Mouse (Mus musculus) embryonic facial prominence, embryonic 11.5 days (tissue): ENCODE data around the gene Rbm18. TPM values are rescaled to one million over a fixed set of nuclear protein-coding genes. Genes with fewer than 3 reads are reported as not detected.

Source experiments
- ATAC-seq: fragments of 200-750 bp; cut with Nextera tagmentation; replicated peaks from 2 replicates; pipeline ENCODE4 v1.8.0; 2017; ENCODE audit warnings: low read depth; ENCODE audit not compliant: insufficient number of reproducible peaks, low FRiP score, low TSS enrichment
- DNase-seq: peaks from one replicate; pipeline ENCODE4 v3.0.0-alpha.2; 2015; ENCODE audit warnings: low spot score
- H3K27ac ChIP-seq: fragments of 300-500 bp; sonication (generic); replicated peaks from 2 replicates; pipeline ENCODE4 v1.5.1; 2014; ENCODE audit warnings: mild to moderate bottlenecking, low read depth, low read length, control low read depth
- H3K27me3 ChIP-seq: fragments of 300-500 bp; sonication (generic); 2 replicates; pipeline ENCODE4 v1.6.1; 2014; ENCODE audit warnings: mild to moderate bottlenecking, low read length, moderate library complexity, mixed read lengths; ENCODE audit not compliant: control insufficient read depth, insufficient read depth
- H3K36me3 ChIP-seq: fragments of 300-500 bp; sonication (generic); replicated peaks from 2 replicates; pipeline ENCODE4 v1.6.1; 2014; ENCODE audit warnings: low read depth, mild to moderate bottlenecking, low read length, moderate library complexity, mixed read lengths; ENCODE audit not compliant: control insufficient read depth, insufficient read depth
- H3K4me1 ChIP-seq: fragments of 300-500 bp; sonication (generic); 2 replicates; pipeline ENCODE4 v1.6.1; 2014; ENCODE audit warnings: low read length, mixed read lengths; ENCODE audit not compliant: control insufficient read depth, insufficient read depth
- H3K4me2 ChIP-seq: fragments of 300-500 bp; sonication (generic); 2 replicates; pipeline ENCODE4 v1.6.1; 2014; ENCODE audit warnings: low read depth, mild to moderate bottlenecking, control low read depth, low read length, moderate library complexity
- H3K4me3 ChIP-seq: fragments of 300-500 bp; sonication (generic); 2 replicates; pipeline ENCODE4 v1.5.1; 2014; ENCODE audit warnings: low read depth, low read length, control low read depth
- H3K9ac ChIP-seq: fragments of 300-500 bp; sonication (generic); replicated peaks from 2 replicates; pipeline ENCODE4 v1.6.1; 2014; ENCODE audit warnings: mild to moderate bottlenecking, control low read depth, low read length
- H3K9me3 ChIP-seq: fragments of 300-500 bp; sonication (generic); replicated peaks from 2 replicates; pipeline ENCODE4 v1.6.1; 2016; ENCODE audit warnings: mild to moderate bottlenecking, low read length, inconsistent platforms, mixed read lengths; ENCODE audit not compliant: control insufficient read depth
- WGBS: fragments of 180-500 bp; shearing (Covaris S2); extraction: QIAGEN DNeasy Blood & Tissue Kit; methylation state at CpG from one replicate; pipeline ENCODE4 v1.1.7; 2014; 5-methylcytosine and 5-hydroxymethylcytosine counted together
- polyA plus RNA-seq: library from polyadenylated mRNA; unstranded; fragments of >200 nt; fragmentation: Nextera tagmentation; extraction: Ambion mirVana; gene quantifications from 2 replicates; pipeline ENCODE4 v1.2.1, GENCODE M21; 2014

The Rbm18 gene
- polyA plus RNA-seq, 1 experiment from 2014 or later: 114 TPM

- no peaks in the 10 kb centered on the region for H3K36me3 ChIP-seq
- no peak overlapping the region for H3K9ac ChIP-seq
- DNase-seq: no peak
- H3K9me3 ChIP-seq: no peaks in the 10 kb centered on the region
- peaks cover 81% of the 10 kb centered on the region for H3K27me3 ChIP-seq
- 6% methylated on average over 31 of the region's 31 CpGs for WGBS
- H3K4me2 ChIP-seq: no peak overlapping the region
- H3K27ac ChIP-seq: no peak overlapping the region
- H3K4me3 ChIP-seq: no peak overlapping the region
- H3K4me1 ChIP-seq: peaks cover 6% of the 10 kb centered on the region; the same call in 1 of the 2 replicates
- ATAC-seq: no peak
Observed at GRCm38 (mm10) chr2:36093914-36094475, 42.6 kb downstream of the Rbm18 start.

GRCm38 (mm10) chr2:36093301-36093700, 43.3 kb downstream of the Rbm18 start:
- whole genome bisulfite sequencing: 18% methylated on average over 7 of the region's 7 CpGs
- ATAC-seq: no peak
- H3K27ac ChIP-seq: no peak overlapping the region
- DNase-seq: no peak
- H3K4me3 ChIP-seq: no peak overlapping the region
- no peaks in the 10 kb centered on the region for H3K36me3 ChIP-seq
- H3K9me3 ChIP-seq: no peaks in the 10 kb centered on the region
- H3K4me1 ChIP-seq: peaks cover 6% of the 10 kb centered on the region; the same call in 1 of the 2 replicates
- no peak overlapping the region for H3K4me2 ChIP-seq
- peaks cover 76% of the 10 kb centered on the region for H3K27me3 ChIP-seq
- H3K9ac ChIP-seq: no peak overlapping the region

- H3K4me1 ChIP-seq: peaks cover 6% of the 10 kb centered on the region; the same call in 1 of the 2 replicates
- no peaks in the 10 kb centered on the region for H3K9me3 ChIP-seq
- H3K27ac ChIP-seq: no peak overlapping the region
- H3K9ac ChIP-seq: no peak overlapping the region
- DNase-seq (no peak), ATAC-seq (no peak)
- H3K4me2 ChIP-seq: no peak overlapping the region
- WGBS: 3% methylated on average over 4 of the region's 4 CpGs
- peaks cover 75% of the 10 kb centered on the region for H3K27me3 ChIP-seq
- no peak overlapping the region for H3K4me3 ChIP-seq
- H3K36me3 ChIP-seq: no peaks in the 10 kb centered on the region
Observed at GRCm38 (mm10) chr2:36092748-36093147, 43.8 kb downstream of the Rbm18 start.

- peak; percentile 78 for ATAC-seq
- peak overlapping the region; percentile 31 for H3K4me3 ChIP-seq
- WGBS: 1% methylated on average over 70 of the region's 70 CpGs
Observed at GRCm38 (mm10) chr2:36090853-36091741, 45.5 kb downstream of the Rbm18 start.

GRCm38 (mm10) chr2:36089190-36089589, 47.4 kb downstream of the Rbm18 start:
- WGBS: 56% methylated on average over 3 of the region's 3 CpGs

More at GRCm38 (mm10) chr2:36090853-36091741, 45.5 kb downstream of the Rbm18 start:
- H3K36me3 ChIP-seq: no peaks in the 10 kb centered on the region
- peak; percentile 91 for DNase-seq
- no peak overlapping the region for H3K27ac ChIP-seq
- H3K9me3 ChIP-seq: no peaks in the 10 kb centered on the region
- H3K9ac ChIP-seq: peak overlapping the region; percentile 5; the same call in 1 of the 2 replicates
- H3K27me3 ChIP-seq: peaks cover 60% of the 10 kb centered on the region
- H3K4me1 ChIP-seq: peaks cover 6% of the 10 kb centered on the region; the same call in 1 of the 2 replicates
- H3K4me2 ChIP-seq: peak overlapping the region; percentile 77

GRCm38 (mm10) chr2:36085041-36085440, 51.5 kb downstream of the Rbm18 start:
- WGBS: 95% methylated on average over 1 of the region's 1 CpGs
- Histone ChIP-seq H3K27ac (no peak overlapping the region), H3K9ac (no peak overlapping the region), H3K4me3 (no peak overlapping the region), H3K4me2 (no peak overlapping the region), H3K36me3 (no peaks in the 10 kb centered on the region), H3K4me1 (no peaks in the 10 kb centered on the region), H3K27me3 (peaks cover 7% of the 10 kb centered on the region), H3K9me3 (no peaks in the 10 kb centered on the region)
- ATAC-seq (no peak), DNase-seq (no peak)

More at GRCm38 (mm10) chr2:36089190-36089589, 47.4 kb downstream of the Rbm18 start:
- ATAC-seq (no peak), DNase-seq (no peak)
- no peak overlapping the region for H3K4me2 ChIP-seq
- no peak overlapping the region for H3K27ac ChIP-seq
- peaks cover 41% of the 10 kb centered on the region for H3K27me3 ChIP-seq
- no peaks in the 10 kb centered on the region for H3K9me3 ChIP-seq
- no peaks in the 10 kb centered on the region for H3K36me3 ChIP-seq
- no peak overlapping the region for H3K4me3 ChIP-seq
- no peak overlapping the region for H3K9ac ChIP-seq
- peaks cover 6% of the 10 kb centered on the region; the same call in 1 of the 2 replicates for H3K4me1 ChIP-seq

GRCm38 (mm10) chr2:36082802-36083580, 53.6 kb downstream of the Rbm18 start:
- H3K4me2 ChIP-seq: no peak overlapping the region
- 74% methylated on average over 9 of the region's 9 CpGs for WGBS
- H3K36me3 ChIP-seq: no peaks in the 10 kb centered on the region; the same call in 1 of the 2 replicates
- no peaks in the 10 kb centered on the region; the same call in 1 of the 2 replicates for H3K4me1 ChIP-seq
- no peak overlapping the region for H3K4me3 ChIP-seq
- no peak overlapping the region for H3K9ac ChIP-seq
- H3K27me3 ChIP-seq: 0 out of 2 replicates have a peak, but pooled peaks cover 1% of the 10 kb centered on the region
- ATAC-seq (no peak), DNase-seq (no peak)
- no peak overlapping the region for H3K27ac ChIP-seq
- no peaks in the 10 kb centered on the region for H3K9me3 ChIP-seq
